Mouse (Mus musculus) hindlimb bud, embryonic 11.5 days (tissue): ENCODE data around the gene Tenm2.

Experiments used
- DNase-seq: peaks from one replicate; pipeline ENCODE4 v3.0.0-alpha.2; 2012; ENCODE audit warnings: low read depth, low spot score; ENCODE audit errors: extremely low spot score

Tenm2 gene

GRCm38 (mm10) chr11:36305348-36305950 lies 930.3 kb downstream of the Tenm2 start:
- no peak for DNase-seq

DNA sequence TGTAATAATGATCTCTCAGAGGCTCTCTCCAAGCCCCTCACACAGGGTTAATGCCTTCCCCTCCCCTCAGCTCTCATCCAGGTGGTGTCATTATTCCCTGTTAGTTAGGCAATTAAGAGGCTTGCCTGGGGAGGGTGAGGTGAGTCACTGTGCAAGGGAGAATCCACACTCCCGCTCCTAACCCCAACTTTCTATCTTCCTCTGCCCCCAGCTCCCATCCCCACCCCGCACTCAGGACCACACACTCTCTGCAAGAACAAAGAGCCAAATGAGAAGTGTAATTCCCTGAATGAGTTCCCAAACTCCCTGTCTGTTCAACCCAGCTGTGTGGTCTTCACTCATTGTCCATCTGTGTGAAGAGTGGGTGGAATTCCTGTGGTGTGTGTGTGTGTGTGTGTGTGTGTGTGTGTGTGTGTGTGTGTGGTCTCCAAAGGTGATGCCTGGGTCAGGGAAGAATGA lies 932.8 kb downstream of the Tenm2 start:
- no peak for DNase-seq

GRCm38 (mm10) chr11:36302096-36302495 lies 933.7 kb downstream of the Tenm2 start:
- DNase-seq = no peak

DNA sequence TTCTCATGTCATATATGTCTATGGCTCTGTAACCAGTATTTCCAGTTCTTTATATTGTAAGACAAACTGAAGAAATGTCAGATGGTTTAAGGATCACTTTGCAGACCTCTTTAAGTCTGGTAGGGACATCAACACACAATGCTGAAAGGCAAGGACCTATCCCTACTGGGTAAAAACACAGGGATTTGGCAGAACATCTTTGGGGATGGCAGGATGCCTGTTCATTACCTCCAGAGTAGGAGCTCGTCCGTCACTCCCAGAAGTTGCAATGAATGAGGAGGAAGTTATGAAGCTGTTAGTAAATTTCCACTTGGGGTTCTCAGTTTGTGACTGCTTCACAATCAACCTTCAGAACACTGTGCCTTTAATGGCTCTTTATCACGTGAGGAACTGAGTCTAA lies 939.2 kb downstream of the Tenm2 start:
- no peak for DNase-seq

- DNase-seq = no peak
These were observed 943.6 kb downstream of the Tenm2 start for GRCm38 (mm10) chr11:36292206-36292605.

DNA sequence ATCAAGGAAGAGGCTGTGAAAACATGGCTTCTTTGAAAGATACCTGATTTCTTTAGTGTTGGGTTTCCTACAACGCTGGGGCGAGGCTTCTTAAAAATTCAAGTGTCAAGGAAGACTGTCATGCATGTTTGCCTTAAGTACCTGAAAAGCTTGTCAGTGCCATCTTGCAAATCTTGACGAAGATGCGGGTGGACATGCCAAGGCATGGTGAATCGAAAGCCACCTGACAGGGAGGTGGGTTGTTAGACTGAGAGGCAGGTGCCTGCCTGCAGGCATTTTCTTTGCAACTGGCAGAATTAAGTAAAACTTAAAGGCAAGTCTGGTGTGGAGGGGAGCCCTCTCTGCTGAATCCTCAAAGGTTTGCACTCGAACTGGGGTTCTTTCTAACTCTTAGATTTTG lies 949.5 kb downstream of the Tenm2 start:
- no peak for DNase-seq

DNA sequence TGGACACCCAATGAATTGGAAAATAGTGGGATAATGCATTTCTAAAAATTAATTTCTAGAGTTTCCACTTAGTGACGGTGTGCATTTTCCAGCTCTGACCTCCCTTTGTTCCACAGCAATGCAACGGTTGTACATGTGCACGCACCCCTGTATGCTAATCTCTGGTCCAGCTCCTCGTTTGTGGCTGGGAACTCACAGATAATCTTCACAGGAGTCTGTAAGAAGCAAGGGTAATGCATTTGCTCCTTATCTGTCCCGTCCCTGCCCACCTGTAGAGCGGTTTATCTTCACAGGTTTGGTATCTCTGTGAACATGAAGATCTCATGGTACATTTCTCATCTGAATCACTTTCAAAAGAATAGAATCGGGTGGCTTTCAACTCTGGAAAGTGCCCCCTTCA lies 955.2 kb downstream of the Tenm2 start:
- no peak for DNase-seq

DNA sequence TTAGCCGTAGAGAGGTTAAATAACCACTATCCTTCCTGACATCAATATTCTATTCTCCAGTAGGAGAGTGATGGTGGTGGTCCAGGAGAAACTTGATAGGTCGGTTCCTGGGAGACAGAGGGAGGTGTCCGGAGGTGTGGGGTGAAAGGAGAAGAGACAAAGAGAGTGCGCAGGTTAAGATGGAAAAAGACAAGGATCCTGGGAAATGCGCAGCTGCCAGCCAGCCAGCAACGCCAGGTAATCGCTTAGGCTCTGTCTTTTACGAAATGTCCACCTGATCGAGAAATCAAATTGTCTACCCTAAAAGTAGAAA lies 957.9 kb downstream of the Tenm2 start:
- DNase-seq = no peak

GRCm38 (mm10) chr11:36277192-36277902 lies 958.4 kb downstream of the Tenm2 start:
- DNase-seq = no peak

DNA sequence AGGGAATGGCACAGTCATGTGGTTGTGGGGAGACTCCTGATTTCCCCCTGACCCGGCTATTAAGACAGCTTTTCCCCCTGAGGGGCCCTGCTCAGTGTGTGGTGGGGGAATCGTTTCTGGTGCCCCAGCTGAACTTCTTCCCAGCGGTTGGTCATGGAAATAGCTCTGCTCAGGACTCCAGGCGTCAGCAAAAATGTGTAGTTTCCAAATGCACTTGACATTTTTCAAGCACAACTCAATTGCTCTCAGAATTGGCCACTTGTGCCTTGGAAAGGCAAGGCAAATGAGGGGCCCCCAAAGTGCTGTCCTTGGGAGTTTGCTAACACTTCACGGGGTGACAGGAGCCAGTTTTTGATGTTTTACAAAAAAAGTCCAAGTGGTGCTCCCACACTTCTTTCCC lies 959.7 kb downstream of the Tenm2 start:
- DNase-seq = no peak

DNA sequence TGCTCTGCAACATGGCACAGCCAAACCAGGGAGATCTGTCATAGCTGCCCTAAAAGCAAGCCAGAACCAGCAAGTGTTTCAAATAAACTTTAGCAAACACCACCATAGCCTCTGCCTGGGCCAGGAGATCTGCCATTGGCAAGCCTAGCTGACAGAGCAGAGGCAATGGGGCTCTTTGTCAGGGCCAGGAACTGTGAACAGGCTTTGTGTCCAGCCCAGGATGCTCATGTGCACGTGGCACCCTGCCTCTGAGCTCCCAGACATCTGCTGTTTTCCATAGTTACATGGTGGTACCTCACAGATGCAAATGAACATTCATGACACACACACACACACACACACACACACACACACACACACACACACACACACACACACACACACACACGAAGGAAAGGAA lies 963.6 kb downstream of the Tenm2 start:
- DNase-seq = no peak

DNA sequence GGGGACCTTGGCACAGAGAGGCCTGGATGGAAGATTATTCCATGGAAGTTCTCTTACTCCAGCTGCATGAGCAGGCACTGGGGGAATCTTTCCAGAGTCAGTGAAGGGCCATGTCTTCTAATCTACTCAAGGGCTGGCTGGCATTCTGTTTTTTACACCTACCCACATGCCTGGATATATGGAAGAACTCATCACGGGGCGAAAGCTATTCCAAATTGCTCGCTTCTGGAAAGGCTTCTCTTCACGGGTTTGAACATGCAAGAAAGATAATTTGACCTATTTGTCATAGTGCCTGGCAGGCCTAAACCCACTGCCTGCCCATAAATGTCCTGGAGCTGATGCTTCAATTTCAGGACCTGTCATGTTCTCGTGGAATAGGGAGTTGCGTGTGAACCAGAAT lies 965.8 kb downstream of the Tenm2 start:
- DNase-seq = no peak

- DNase-seq = no peak
These were observed 970.8 kb downstream of the Tenm2 start for GRCm38 (mm10) chr11:36264776-36265466.

DNA sequence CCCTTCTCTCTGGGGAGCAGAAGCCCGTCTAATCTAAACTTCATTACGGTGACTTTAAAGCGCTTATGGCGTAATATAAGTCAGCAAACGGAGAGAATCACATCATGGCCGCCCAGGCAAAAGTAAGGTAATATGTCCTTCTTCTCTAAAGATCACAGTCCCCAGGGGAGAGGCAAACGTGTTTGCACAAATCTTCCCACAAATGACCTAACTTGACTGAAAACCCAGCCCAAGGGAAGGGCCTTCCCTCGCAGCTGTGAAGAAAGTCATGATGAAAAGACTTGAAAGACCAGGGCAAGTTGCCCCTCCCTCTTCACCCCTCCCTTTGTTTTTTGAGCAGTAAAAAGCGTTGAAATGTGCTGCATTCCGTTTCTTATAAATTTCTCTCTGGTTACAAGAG lies 971.9 kb downstream of the Tenm2 start:
- no peak for DNase-seq

DNA sequence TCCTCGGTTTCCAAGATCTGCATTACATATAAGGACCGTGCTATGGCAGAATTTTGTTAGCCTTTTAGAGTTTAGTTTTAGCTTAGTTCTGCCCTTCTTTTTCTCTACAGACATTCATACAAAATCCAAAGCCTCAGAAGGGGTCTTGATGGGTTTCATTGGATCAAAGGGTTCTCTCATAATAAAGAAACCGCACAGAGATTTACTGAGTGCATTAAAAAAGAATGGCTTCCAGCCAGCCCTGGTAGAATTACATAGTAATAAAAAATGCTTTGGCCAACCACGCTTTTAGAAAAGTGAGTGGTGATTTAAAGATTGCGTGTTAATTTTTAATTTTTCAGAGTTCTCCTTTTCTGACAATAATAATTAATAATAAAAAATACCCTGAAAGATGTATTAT lies 978.6 kb downstream of the Tenm2 start:
- DNase-seq = no peak

DNA sequence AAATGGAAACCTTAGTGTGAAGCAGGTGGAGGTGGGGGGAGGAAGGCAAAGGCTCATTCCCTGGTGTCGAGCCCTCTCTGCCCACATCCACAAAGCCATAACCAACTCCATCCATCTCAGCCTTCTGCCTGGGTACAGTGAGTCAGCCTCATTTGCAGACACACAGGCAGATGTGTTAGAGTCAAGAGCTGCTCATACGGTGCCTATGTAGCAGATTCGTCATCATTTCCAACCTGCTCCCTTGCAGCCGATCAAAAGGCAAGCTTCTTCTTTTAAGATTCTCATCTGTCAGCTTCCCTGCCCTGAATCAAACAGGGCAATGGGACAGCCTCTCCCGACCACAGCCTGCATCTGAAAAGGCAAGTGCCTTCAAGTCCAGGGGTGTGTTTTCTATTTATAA lies 979.0 kb downstream of the Tenm2 start:
- no peak for DNase-seq

DNA sequence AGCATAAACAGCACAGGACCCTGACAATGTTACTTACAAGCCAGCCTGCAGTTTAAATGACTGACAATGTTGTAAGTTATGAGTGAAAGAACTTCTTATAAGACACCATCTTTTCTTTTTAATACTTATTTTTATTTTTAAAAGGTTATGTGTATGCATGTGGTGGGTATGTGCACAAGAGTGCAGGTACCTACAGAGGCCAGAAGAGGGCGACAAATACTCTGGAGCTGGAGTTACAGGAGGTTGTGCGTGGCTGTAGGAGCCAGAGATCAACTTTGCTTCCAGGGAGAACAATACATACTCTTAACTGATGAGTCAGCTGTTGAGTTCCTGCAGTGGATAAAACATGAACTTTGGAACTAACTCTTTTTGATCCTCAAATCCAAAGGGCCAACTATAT lies 981.7 kb downstream of the Tenm2 start:
- no peak for DNase-seq

DNA sequence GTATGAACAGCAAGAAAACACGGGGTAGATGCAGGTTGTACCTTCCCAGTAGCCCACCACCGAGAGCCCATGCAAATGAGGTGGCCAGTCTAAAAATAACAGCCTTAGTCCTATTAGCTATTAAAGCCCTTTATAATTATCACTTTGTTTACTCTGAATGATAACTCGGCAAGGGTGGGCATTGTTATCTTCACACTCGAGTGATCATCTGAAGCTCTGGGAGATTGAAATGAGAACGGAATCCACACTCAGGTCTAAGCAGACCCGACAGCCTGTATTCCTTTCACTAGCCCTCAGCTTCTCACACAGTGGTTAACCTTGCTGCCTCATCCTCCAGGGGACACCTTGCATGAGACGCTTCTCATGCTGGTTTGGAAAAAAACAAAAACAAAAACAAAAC lies 985.7 kb downstream of the Tenm2 start:
- DNase-seq = no peak

DNA sequence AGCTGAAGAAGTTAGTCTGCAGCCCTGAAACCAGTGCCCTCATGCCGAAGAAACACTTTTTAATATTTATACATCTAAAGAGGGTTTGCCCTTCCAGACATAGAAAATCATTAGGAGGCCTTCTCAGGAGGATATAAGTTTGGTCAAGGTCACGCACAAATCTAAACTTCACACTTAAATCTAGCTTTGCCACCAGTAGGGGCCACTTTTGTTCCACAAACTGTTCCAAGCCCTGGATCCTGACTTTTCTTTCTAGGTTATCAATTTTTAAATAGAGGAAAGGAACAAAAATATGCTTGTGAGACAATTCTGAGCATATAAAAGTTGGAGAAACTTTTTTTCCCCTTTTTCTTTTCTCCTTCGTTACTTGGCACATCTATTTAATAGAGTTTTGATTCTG lies 989.6 kb downstream of the Tenm2 start:
- no peak for DNase-seq

DNA sequence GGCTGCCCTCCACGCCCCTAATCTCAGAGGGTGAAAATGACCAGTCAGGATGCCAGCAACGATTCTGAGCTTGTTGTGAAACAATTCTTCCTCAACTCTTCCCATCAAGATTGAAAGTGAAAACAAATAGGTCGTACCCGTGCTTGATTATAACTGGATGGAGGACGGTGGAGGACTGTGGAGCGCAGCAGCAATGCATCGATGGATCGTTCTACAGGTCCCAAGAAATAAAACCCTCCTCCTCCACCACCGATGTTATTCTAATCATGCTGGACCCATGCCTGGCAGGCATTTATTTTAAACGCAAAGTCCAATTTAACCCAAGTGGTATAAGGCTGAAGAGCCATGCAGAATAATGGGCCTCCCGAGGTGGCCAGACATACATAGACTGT lies 991.3 kb downstream of the Tenm2 start:
- DNase-seq = no peak

DNA sequence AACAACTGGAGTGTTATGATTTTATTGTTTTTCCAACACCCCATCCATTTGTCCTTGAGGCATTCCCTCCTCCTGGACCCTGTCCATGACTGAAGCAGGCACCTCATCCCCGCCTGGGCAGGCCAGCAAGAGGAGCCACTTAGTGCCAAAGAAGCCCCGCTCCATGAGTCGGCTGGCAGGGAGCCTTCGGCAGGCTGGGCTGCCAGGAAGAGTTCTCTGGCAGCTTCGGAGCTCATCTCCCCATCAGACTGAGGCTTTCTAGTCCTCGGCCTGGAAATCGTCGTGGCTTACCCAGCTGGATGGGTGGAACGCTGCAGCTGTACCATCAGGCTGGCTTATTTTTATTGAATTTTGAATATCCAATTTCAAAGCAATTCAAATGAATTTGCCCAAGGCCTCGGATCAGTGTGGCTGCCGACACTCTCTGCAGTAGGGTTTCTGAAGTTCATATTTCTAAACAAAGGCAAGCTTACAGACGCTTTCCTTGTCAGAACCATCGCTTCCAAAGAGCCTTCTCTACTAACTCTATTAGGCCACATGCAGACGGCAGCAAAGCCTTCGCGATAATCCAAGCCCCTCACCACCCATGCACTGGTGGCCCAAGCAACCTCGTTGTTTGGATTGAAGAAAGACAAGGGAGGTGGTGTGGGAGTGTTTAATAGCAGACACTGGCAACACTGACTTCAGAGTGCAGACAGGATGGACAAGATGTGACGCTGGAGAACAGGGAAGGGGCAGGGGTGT lies 991.8 kb downstream of the Tenm2 start:
- DNase-seq = no peak

GRCm38 (mm10) chr11:36238890-36239289 lies 996.9 kb downstream of the Tenm2 start:
- no peak for DNase-seq
